Mouse (Mus musculus): ENCODE data around the gene Fzr1. TPM values are rescaled to one million over a fixed set of nuclear protein-coding genes. Genes with fewer than 3 reads are reported as not detected.
A peak's percentile ranks its signal among the peaks of the same experiment; 100 is the strongest.

The Fzr1 gene
- polyA plus RNA-seq, 1 experiment, result 47.8 TPM

DNA sequence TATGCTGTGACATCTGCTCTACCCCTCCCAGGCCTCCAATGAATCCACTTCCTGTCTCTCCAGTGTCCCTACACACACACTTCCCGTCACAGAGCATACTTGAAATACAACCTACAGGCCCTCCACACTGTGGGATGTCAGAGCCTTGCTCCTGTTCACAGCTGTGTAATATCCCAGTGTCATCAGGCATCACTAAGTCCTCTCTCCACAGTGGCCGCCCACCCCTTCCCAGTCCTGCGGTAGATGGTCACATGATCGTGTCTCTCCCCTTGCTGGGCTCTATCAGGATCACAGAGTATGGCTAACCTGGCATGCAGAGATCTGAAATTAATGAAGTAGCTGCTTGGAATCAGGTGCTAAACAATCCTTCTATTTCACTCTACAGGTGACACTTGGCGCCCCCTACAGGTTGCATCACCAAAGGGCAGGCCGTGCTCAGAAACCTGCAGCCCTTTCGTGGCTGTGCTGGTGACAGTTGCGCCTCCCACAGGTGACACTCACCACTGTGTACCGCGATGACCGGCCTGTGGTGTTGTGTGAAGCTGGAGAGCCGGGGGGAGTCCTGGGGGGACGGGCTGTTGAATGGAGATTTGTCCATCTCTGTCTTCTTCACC, 27.4 kb upstream of the Fzr1 start:
- Histone ChIP-seq H3K36me3 (ENCODE audit: control insufficient read depth, insufficient read depth, low read length, poor library complexity, severe bottlenecking) (no peaks in the 10 kb centered on the region), H3K9me3 (replicated peaks; ENCODE audit: control insufficient read depth, insufficient read depth, low read length, poor library complexity, severe bottlenecking) (no peaks in the 10 kb centered on the region), H3K4me3 (ENCODE audit: low read depth, low read length) (no peak overlapping the region), H3K27ac (ENCODE audit: insufficient read depth, low read length) (no peak overlapping the region), H3K9ac (ENCODE audit: low read depth, poor library complexity, severe bottlenecking) (no peak overlapping the region), H3K4me1 (ENCODE audit: control insufficient read depth, insufficient read depth, low read length) (peaks cover 14% of the 10 kb centered on the region), H3K27me3 (ENCODE audit: control insufficient read depth, insufficient read depth, low read length, poor library complexity, severe bottlenecking) (no peaks in the 10 kb centered on the region)
- TF ChIP-seq CTCF (IDR thresholded peaks at IDR 0.05; ENCODE audit: low read depth, low read length) (no peak), EP300 (IDR thresholded peaks at IDR 0.05; ENCODE audit: insufficient read depth, low read depth, low read length) (no peak), POLR2A (IDR thresholded peaks at IDR 0.05; ENCODE audit: insufficient read depth, low read length) (no peak)

DNA sequence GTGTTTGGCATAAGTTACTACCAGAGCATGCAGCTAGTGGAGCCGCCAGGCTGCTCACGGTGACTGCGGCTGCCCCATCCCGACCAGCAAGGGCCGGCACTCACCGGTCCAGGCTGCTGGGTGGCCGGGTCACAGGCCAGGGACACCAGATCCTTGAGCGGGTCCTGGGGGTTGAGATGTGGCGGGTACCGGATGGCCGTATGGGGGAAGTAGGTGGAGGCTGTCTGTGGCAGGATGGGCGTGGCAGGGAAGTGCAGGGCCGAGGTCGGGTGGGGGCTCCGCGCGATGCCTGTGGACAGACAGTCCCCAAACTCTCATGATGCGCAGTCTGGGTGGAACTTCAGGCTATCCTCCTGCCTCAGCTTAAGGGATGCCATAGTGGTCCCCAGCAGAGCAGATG, 26.4 kb upstream of the Fzr1 start:
- no peak overlapping the region for H3K9ac ChIP-seq (ENCODE audit: low read depth, poor library complexity, severe bottlenecking)
- peaks cover 12% of the 10 kb centered on the region for H3K4me1 ChIP-seq (ENCODE audit: control insufficient read depth, insufficient read depth, low read length)
- H3K27me3 ChIP-seq (ENCODE audit: control insufficient read depth, insufficient read depth, low read length, poor library complexity, severe bottlenecking), result no peaks in the 10 kb centered on the region
- TF ChIP-seq EP300 (IDR thresholded peaks at IDR 0.05; ENCODE audit: insufficient read depth, low read depth, low read length) (no peak), CTCF (IDR thresholded peaks at IDR 0.05; ENCODE audit: low read depth, low read length) (no peak), POLR2A (IDR thresholded peaks at IDR 0.05; ENCODE audit: insufficient read depth, low read length) (no peak)
- H3K36me3 ChIP-seq (ENCODE audit: control insufficient read depth, insufficient read depth, low read length, poor library complexity, severe bottlenecking), result no peaks in the 10 kb centered on the region
- no peak overlapping the region for H3K4me3 ChIP-seq (ENCODE audit: low read depth, low read length)
- no peak overlapping the region for H3K27ac ChIP-seq (ENCODE audit: insufficient read depth, low read length)
- H3K9me3 ChIP-seq (replicated peaks; ENCODE audit: control insufficient read depth, insufficient read depth, low read length, poor library complexity, severe bottlenecking), result no peaks in the 10 kb centered on the region

DNA sequence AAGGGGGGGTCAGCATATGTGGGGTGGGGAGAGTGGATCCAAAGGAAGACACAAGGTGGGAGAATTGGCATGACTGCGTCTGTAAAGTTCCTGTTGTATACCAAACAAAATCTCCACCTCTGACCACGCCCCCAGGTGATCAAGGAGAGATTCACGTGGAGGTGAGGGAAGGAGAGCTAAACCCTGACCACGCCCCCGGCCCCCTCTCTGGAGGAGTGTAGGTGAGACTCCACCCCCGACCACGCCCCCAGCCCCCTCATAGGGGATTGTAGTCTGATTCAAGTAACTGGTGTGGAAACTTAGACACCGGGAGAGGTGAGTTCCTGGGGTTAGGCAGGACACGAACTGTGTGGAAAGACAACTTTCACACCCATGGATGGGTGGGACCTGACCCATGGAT, 25.8 kb upstream of the Fzr1 start:
- Histone ChIP-seq H3K4me3 (ENCODE audit: low read depth, low read length) (0 out of 2 replicates have a peak overlapping the region, but pooled peaks have one; percentile 4), H3K27ac (ENCODE audit: insufficient read depth, low read length) (no peak overlapping the region), H3K27me3 (ENCODE audit: control insufficient read depth, insufficient read depth, low read length, poor library complexity, severe bottlenecking) (no peaks in the 10 kb centered on the region), H3K9ac (ENCODE audit: low read depth, poor library complexity, severe bottlenecking) (no peak overlapping the region), H3K9me3 (replicated peaks; ENCODE audit: control insufficient read depth, insufficient read depth, low read length, poor library complexity, severe bottlenecking) (no peaks in the 10 kb centered on the region), H3K36me3 (ENCODE audit: control insufficient read depth, insufficient read depth, low read length, poor library complexity, severe bottlenecking) (no peaks in the 10 kb centered on the region), H3K4me1 (ENCODE audit: control insufficient read depth, insufficient read depth, low read length) (peaks cover 12% of the 10 kb centered on the region)
- TF ChIP-seq POLR2A (IDR thresholded peaks at IDR 0.05; ENCODE audit: insufficient read depth, low read length) (no peak), CTCF (IDR thresholded peaks at IDR 0.05; ENCODE audit: low read depth, low read length) (no peak), EP300 (IDR thresholded peaks at IDR 0.05; ENCODE audit: insufficient read depth, low read depth, low read length) (no peak)

DNA sequence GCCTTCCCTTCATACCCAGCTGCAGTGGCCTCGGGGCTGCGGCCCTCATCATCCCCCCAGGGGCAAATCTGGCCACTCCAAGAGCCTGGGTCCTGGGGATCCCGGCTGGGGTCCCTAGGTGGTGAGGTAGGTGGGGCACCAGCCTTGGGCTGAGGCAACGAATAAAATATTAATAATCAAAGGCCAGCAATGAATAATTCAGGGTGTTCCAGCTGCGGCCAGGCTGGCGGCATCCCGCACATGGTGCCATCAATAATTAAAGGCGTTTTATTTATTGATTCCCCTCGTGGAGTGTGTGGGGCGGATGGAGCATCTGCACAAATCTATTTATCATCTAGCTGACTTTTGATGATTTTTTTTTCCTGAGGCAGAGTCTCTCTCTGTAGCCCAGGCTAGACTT, 25.2 kb upstream of the Fzr1 start:
- no peaks in the 10 kb centered on the region for H3K9me3 ChIP-seq (replicated peaks; ENCODE audit: control insufficient read depth, insufficient read depth, low read length, poor library complexity, severe bottlenecking)
- H3K4me1 ChIP-seq (ENCODE audit: control insufficient read depth, insufficient read depth, low read length), result peaks cover 12% of the 10 kb centered on the region
- 0 out of 2 replicates have a peak overlapping the region, but pooled peaks have one; percentile 13 for H3K9ac ChIP-seq (ENCODE audit: low read depth, poor library complexity, severe bottlenecking)
- H3K27me3 ChIP-seq (ENCODE audit: control insufficient read depth, insufficient read depth, low read length, poor library complexity, severe bottlenecking), result no peaks in the 10 kb centered on the region
- H3K27ac ChIP-seq (ENCODE audit: insufficient read depth, low read length), result no peak overlapping the region
- TF ChIP-seq CTCF (IDR thresholded peaks at IDR 0.05; ENCODE audit: low read depth, low read length) (no peak), POLR2A (IDR thresholded peaks at IDR 0.05; ENCODE audit: insufficient read depth, low read length) (no peak), EP300 (IDR thresholded peaks at IDR 0.05; ENCODE audit: insufficient read depth, low read depth, low read length) (no peak)
- no peak overlapping the region for H3K4me3 ChIP-seq (ENCODE audit: low read depth, low read length)
- H3K36me3 ChIP-seq (ENCODE audit: control insufficient read depth, insufficient read depth, low read length, poor library complexity, severe bottlenecking), result no peaks in the 10 kb centered on the region

DNA sequence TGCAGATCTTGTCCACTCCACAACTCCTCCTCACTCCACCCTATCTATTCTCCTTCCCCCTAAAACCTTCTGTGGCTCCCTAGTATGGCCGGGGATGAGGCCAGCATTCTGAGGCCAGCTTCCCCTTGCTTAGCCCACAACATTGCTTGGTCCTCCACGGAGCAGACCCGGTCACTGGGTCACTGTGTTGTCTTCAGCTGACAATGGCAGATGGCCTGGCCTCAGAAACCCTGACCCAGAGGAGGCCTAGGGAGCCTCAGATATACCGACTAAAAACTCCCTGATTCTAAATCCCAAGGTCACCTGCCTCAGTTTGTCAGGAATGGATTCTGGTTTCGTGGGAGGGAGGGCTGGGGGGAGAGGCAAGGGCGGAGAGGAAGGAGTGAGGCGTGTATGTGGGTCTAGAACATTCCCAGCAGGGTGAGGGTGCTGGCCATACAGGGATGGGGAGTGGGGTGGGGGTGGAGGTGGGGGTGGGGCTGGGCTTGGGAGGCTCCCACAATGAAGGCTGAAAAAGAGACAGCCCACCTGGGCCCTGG, 24.0 kb upstream of the Fzr1 start:
- TF ChIP-seq EP300 (IDR thresholded peaks at IDR 0.05; ENCODE audit: insufficient read depth, low read depth, low read length) (no peak), CTCF (IDR thresholded peaks at IDR 0.05; ENCODE audit: low read depth, low read length) (no peak), POLR2A (IDR thresholded peaks at IDR 0.05; ENCODE audit: insufficient read depth, low read length) (no peak)
- Histone ChIP-seq H3K9me3 (replicated peaks; ENCODE audit: control insufficient read depth, insufficient read depth, low read length, poor library complexity, severe bottlenecking) (no peaks in the 10 kb centered on the region), H3K9ac (ENCODE audit: low read depth, poor library complexity, severe bottlenecking) (no peak overlapping the region; the same call in 1 of the 2 replicates), H3K27ac (ENCODE audit: insufficient read depth, low read length) (peak overlapping the region; percentile 52; the same call in 1 of the 2 replicates), H3K27me3 (ENCODE audit: control insufficient read depth, insufficient read depth, low read length, poor library complexity, severe bottlenecking) (no peaks in the 10 kb centered on the region), H3K4me1 (ENCODE audit: control insufficient read depth, insufficient read depth, low read length) (peaks cover 8% of the 10 kb centered on the region), H3K36me3 (ENCODE audit: control insufficient read depth, insufficient read depth, low read length, poor library complexity, severe bottlenecking) (no peaks in the 10 kb centered on the region), H3K4me3 (ENCODE audit: low read depth, low read length) (peak overlapping the region; percentile 17)

DNA sequence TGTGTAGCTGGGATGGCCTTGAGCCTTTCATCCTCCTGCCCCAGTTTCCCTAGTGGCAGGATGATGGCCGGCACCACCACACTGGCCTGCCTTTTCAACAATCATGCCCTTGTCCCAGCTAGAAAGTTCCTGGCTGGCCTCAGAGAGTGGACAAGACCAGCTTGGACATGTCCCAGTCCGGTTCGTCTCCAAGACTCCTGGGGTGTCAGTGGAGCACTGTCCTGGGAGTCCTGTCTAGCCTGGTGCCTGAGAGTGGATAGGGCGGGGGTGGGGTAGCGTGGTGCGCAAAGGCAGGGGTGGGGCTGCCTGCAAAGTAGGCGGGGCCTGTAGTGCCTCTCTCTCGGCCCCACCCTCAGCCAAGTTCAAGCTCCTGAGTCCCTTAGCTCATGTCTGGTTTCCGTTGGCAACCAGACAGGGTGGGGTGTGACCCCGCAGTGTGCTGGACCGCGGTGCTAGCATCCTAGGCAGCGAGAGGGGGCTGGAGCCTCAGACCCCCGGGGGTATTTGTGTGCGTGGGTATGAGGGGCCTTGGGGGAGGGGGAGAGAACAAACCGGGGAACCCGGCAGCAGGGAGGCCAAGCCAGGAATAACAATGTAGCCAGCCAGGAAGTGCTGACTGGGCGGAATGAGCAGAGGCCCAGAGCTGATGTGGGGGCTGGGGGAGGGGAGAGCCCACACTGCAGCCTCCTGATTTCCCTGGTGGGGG, 23.4 kb upstream of the Fzr1 start:
- TF ChIP-seq POLR2A (IDR thresholded peaks at IDR 0.05; ENCODE audit: insufficient read depth, low read length) (no peak), EP300 (IDR thresholded peaks at IDR 0.05; ENCODE audit: insufficient read depth, low read depth, low read length) (no peak), CTCF (IDR thresholded peaks at IDR 0.05; ENCODE audit: low read depth, low read length) (no peak)
- peaks cover 8% of the 10 kb centered on the region for H3K4me1 ChIP-seq (ENCODE audit: control insufficient read depth, insufficient read depth, low read length)
- no peaks in the 10 kb centered on the region for H3K27me3 ChIP-seq (ENCODE audit: control insufficient read depth, insufficient read depth, low read length, poor library complexity, severe bottlenecking)

More for the DNA sequence above, 23.4 kb upstream of the Fzr1 start:
- Histone ChIP-seq H3K9ac (ENCODE audit: low read depth, poor library complexity, severe bottlenecking) (peak overlapping the region; percentile 39; the same call in 1 of the 2 replicates), H3K9me3 (replicated peaks; ENCODE audit: control insufficient read depth, insufficient read depth, low read length, poor library complexity, severe bottlenecking) (no peaks in the 10 kb centered on the region), H3K27ac (ENCODE audit: insufficient read depth, low read length) (peak overlapping the region; percentile 52), H3K4me3 (ENCODE audit: low read depth, low read length) (peak overlapping the region; percentile 17), H3K36me3 (ENCODE audit: control insufficient read depth, insufficient read depth, low read length, poor library complexity, severe bottlenecking) (no peaks in the 10 kb centered on the region)
